Mouse (Mus musculus): ENCODE results near the gene Cd244a. TPM values are rescaled to one million over a fixed set of nuclear protein-coding genes. Genes with fewer than 3 reads are reported as not detected.

The Cd244a gene
- total RNA-seq, 1 experiment = not detected

GRCm38 (mm10) chr1:171643612-171644011, 84.6 kb downstream of the Cd244a start:
- Histone ChIP-seq H3K27ac (ENCODE audit: insufficient read depth, low read depth, low read length, poor library complexity, severe bottlenecking) (no peak overlapping the region), H3K9me3 (ENCODE audit: control insufficient read depth, insufficient read depth, low read depth, low read length) (no peaks in the 10 kb centered on the region), H3K4me3 (ENCODE audit: insufficient read depth in 1 of 2, low read depth in 1 of 2, low read length in 2 of 2, poor library complexity in 1 of 2, severe bottlenecking in 1 of 2) (no peak overlapping the region), H3K9ac (ENCODE audit: insufficient read depth, low read depth, low read length, poor library complexity, severe bottlenecking) (no peak overlapping the region), H3K36me3 (ENCODE audit: control insufficient read depth, insufficient read depth, low read length, poor library complexity, severe bottlenecking) (no peaks in the 10 kb centered on the region), H3K4me1 (ENCODE audit: control insufficient read depth in 2 of 2, insufficient read depth in 2 of 2, low read length in 2 of 2, poor library complexity in 1 of 2) (no peaks in the 10 kb centered on the region)
- in situ Hi-C loops (cut with MboI; ENCODE audit: low sequenced_read_pairs in 2 of 2, unreplicated experiment in 2 of 2) = no loop called here
- no peak for DNase-seq (ENCODE audit: low read depth, low spot score)
- TF ChIP-seq MAFK (IDR thresholded peaks at IDR 0.05; ENCODE audit: insufficient read depth, low read depth, low read length) = no peak
- TF ChIP-seq HCFC1 (IDR thresholded peaks at IDR 0.05; ENCODE audit: borderline replicate concordance, insufficient read depth, low read length) = no peak
- no peak for TF ChIP-seq CHD2 (IDR thresholded peaks at IDR 0.05; ENCODE audit: low read depth, low read length)
- no peak for TF ChIP-seq ZNF384 (IDR thresholded peaks at IDR 0.05; ENCODE audit: low read depth, low read length)
- TF ChIP-seq ZC3H11A (IDR thresholded peaks at IDR 0.05; ENCODE audit: borderline replicate concordance, low read depth, low read length) = no peak

- Histone ChIP-seq H3K9me3 (ENCODE audit: control insufficient read depth, insufficient read depth, low read depth, low read length) (no peaks in the 10 kb centered on the region), H3K27ac (ENCODE audit: insufficient read depth, low read depth, low read length, poor library complexity, severe bottlenecking) (no peak overlapping the region)
- TF ChIP-seq HCFC1 (IDR thresholded peaks at IDR 0.05; ENCODE audit: borderline replicate concordance, insufficient read depth, low read length) (no peak), CHD2 (IDR thresholded peaks at IDR 0.05; ENCODE audit: low read depth, low read length) (no peak), MAFK (IDR thresholded peaks at IDR 0.05; ENCODE audit: insufficient read depth, low read depth, low read length) (no peak), ZC3H11A (IDR thresholded peaks at IDR 0.05; ENCODE audit: borderline replicate concordance, low read depth, low read length) (no peak), ZNF384 (IDR thresholded peaks at IDR 0.05; ENCODE audit: low read depth, low read length) (no peak)
Observed at GRCm38 (mm10) chr1:171646429-171646940, 87.5 kb downstream of the Cd244a start.

GRCm38 (mm10) chr1:171647716-171648115, 88.7 kb downstream of the Cd244a start:
- Histone ChIP-seq H3K27ac (ENCODE audit: insufficient read depth, low read depth, low read length, poor library complexity, severe bottlenecking) (no peak overlapping the region), H3K9me3 (ENCODE audit: control insufficient read depth, insufficient read depth, low read depth, low read length) (no peaks in the 10 kb centered on the region), H3K4me3 (ENCODE audit: insufficient read depth in 1 of 2, low read depth in 1 of 2, low read length in 2 of 2, poor library complexity in 1 of 2, severe bottlenecking in 1 of 2) (no peak overlapping the region), H3K36me3 (ENCODE audit: control insufficient read depth, insufficient read depth, low read length, poor library complexity, severe bottlenecking) (no peaks in the 10 kb centered on the region), H3K9ac (ENCODE audit: insufficient read depth, low read depth, low read length, poor library complexity, severe bottlenecking) (no peak overlapping the region), H3K4me1 (ENCODE audit: control insufficient read depth in 2 of 2, insufficient read depth in 2 of 2, low read length in 2 of 2, poor library complexity in 1 of 2) (no peaks in the 10 kb centered on the region)
- no peak for TF ChIP-seq ZC3H11A (IDR thresholded peaks at IDR 0.05; ENCODE audit: borderline replicate concordance, low read depth, low read length)
- no peak for TF ChIP-seq HCFC1 (IDR thresholded peaks at IDR 0.05; ENCODE audit: borderline replicate concordance, insufficient read depth, low read length)
- no peak for TF ChIP-seq CHD2 (IDR thresholded peaks at IDR 0.05; ENCODE audit: low read depth, low read length)
- no peak for TF ChIP-seq MAFK (IDR thresholded peaks at IDR 0.05; ENCODE audit: insufficient read depth, low read depth, low read length)
- no peak for TF ChIP-seq ZNF384 (IDR thresholded peaks at IDR 0.05; ENCODE audit: low read depth, low read length)
- no peak for DNase-seq (ENCODE audit: low read depth, low spot score)
- in situ Hi-C loops (cut with MboI; ENCODE audit: low sequenced_read_pairs in 2 of 2, unreplicated experiment in 2 of 2) = no loop called here

More at GRCm38 (mm10) chr1:171646429-171646940, 87.5 kb downstream of the Cd244a start:
- in situ Hi-C loops (cut with MboI; ENCODE audit: low sequenced_read_pairs in 2 of 2, unreplicated experiment in 2 of 2) = no loop called here
- no peaks in the 10 kb centered on the region for H3K4me1 ChIP-seq (ENCODE audit: control insufficient read depth in 2 of 2, insufficient read depth in 2 of 2, low read length in 2 of 2, poor library complexity in 1 of 2)
- no peak for DNase-seq (ENCODE audit: low read depth, low spot score)
- H3K9ac ChIP-seq (ENCODE audit: insufficient read depth, low read depth, low read length, poor library complexity, severe bottlenecking) = no peak overlapping the region
- no peak overlapping the region for H3K4me3 ChIP-seq (ENCODE audit: insufficient read depth in 1 of 2, low read depth in 1 of 2, low read length in 2 of 2, poor library complexity in 1 of 2, severe bottlenecking in 1 of 2)
- no peaks in the 10 kb centered on the region for H3K36me3 ChIP-seq (ENCODE audit: control insufficient read depth, insufficient read depth, low read length, poor library complexity, severe bottlenecking)

GRCm38 (mm10) chr1:171648840-171649239, 89.8 kb downstream of the Cd244a start:
- Histone ChIP-seq H3K27ac (ENCODE audit: insufficient read depth, low read depth, low read length, poor library complexity, severe bottlenecking) (no peak overlapping the region), H3K4me1 (ENCODE audit: control insufficient read depth in 2 of 2, insufficient read depth in 2 of 2, low read length in 2 of 2, poor library complexity in 1 of 2) (no peaks in the 10 kb centered on the region), H3K36me3 (ENCODE audit: control insufficient read depth, insufficient read depth, low read length, poor library complexity, severe bottlenecking) (no peaks in the 10 kb centered on the region), H3K4me3 (ENCODE audit: insufficient read depth in 1 of 2, low read depth in 1 of 2, low read length in 2 of 2, poor library complexity in 1 of 2, severe bottlenecking in 1 of 2) (no peak overlapping the region), H3K9me3 (ENCODE audit: control insufficient read depth, insufficient read depth, low read depth, low read length) (no peaks in the 10 kb centered on the region), H3K9ac (ENCODE audit: insufficient read depth, low read depth, low read length, poor library complexity, severe bottlenecking) (no peak overlapping the region)
- in situ Hi-C loops (cut with MboI; ENCODE audit: low sequenced_read_pairs in 2 of 2, unreplicated experiment in 2 of 2) = no loop called here
- DNase-seq (ENCODE audit: low read depth, low spot score) = no peak
- no peak for TF ChIP-seq ZC3H11A (IDR thresholded peaks at IDR 0.05; ENCODE audit: borderline replicate concordance, low read depth, low read length)
- no peak for TF ChIP-seq CHD2 (IDR thresholded peaks at IDR 0.05; ENCODE audit: low read depth, low read length)
- no peak for TF ChIP-seq HCFC1 (IDR thresholded peaks at IDR 0.05; ENCODE audit: borderline replicate concordance, insufficient read depth, low read length)
- no peak for TF ChIP-seq ZNF384 (IDR thresholded peaks at IDR 0.05; ENCODE audit: low read depth, low read length)
- no peak for TF ChIP-seq MAFK (IDR thresholded peaks at IDR 0.05; ENCODE audit: insufficient read depth, low read depth, low read length)
